ENCODE assay signal across 8 mouse cellular contexts in the genomic region with DNA sequence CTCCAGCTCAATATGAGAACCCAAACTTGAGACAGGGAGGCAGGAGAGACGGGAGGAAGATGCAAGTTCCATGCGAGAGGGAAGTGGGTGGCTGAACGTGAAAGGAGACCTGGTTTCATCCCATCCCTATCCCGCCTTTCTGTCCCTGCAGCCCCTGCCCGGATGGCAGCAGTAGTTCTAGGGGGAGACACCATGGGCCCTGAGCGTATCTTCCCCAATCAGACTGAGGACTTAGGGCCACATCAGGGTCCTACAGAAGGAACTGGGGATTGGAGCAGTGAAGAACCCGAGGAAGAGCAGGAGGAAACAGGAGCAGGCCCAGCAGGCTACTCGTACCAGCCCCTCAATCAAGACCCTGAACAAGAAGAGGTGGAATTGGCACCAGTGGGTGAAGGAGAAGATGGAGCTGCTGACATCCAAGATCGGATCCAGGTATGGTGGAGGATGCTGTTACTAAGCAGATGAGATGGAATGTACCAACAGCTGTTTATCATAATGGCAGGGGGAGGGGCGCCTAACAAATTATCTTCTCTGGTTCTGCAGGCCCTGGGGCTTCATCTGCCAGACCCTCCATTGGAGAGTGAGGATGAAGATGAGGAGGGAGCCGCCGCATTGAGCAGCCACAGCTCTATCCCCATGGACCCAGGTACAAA. TPM values are rescaled to one million over a fixed set of nuclear protein-coding genes. Genes with fewer than 3 reads are reported as not detected.
DNase-seq lines count a peak whose midpoint lies in the region; ATAC-seq and TF ChIP-seq lines count a peak whose summit lies in the region.

No protein-coding gene starts in this region.

- H3K36me3 ChIP-seq in embryonic facial prominence, embryonic 13.5 days, result peaks cover 60% of the 10 kb centered on the region
- H3K36me3 ChIP-seq in intestine, embryonic 15.5 days, result peaks cover 46% of the 10 kb centered on the region
- H3K36me3 ChIP-seq in neural tube, embryonic 14.5 days (ENCODE audit: control insufficient read depth, insufficient read depth, low read length), result peaks cover 46% of the 10 kb centered on the region

- no peak for TF ChIP-seq POLR2A in lung, adult 2 months (IDR thresholded peaks at IDR 0.05; ENCODE audit: borderline replicate concordance, extremely low read depth, low read depth, low read length)

- peak overlapping the region; percentile 84 for H3K27ac ChIP-seq in embryonic facial prominence, embryonic 13.5 days
- peak overlapping the region; percentile 54; the same call in 1 of the 2 replicates for H3K27ac ChIP-seq in intestine, embryonic 15.5 days
- H3K27ac ChIP-seq in neural tube, embryonic 14.5 days (ENCODE audit: low read depth, low read length), result no peak overlapping the region

- peaks cover 6% of the 10 kb centered on the region; the same call in 1 of the 2 replicates for H3K4me1 ChIP-seq in lung, adult 2 months (ENCODE audit: control insufficient read depth, insufficient read depth, low read length)
- H3K4me1 ChIP-seq in embryonic facial prominence, embryonic 13.5 days, result peaks cover 27% of the 10 kb centered on the region
- H3K4me1 ChIP-seq in intestine, embryonic 15.5 days (replicated peaks), result peaks cover 23% of the 10 kb centered on the region
- H3K4me1 ChIP-seq in neural tube, embryonic 14.5 days (ENCODE audit: control insufficient read depth, insufficient read depth, low read length), result peaks cover 20% of the 10 kb centered on the region

- peak overlapping the region; percentile 68 for H3K4me3 ChIP-seq in lung, adult 2 months (replicated peaks; ENCODE audit: extremely low read depth, low read depth, low read length)
- peak overlapping the region; percentile 89 for H3K4me3 ChIP-seq in embryonic facial prominence, embryonic 13.5 days
- H3K4me3 ChIP-seq in intestine, embryonic 15.5 days (replicated peaks), result peak overlapping the region; percentile 89
- H3K4me3 ChIP-seq in neural tube, embryonic 14.5 days (ENCODE audit: low read depth, low read length), result peak overlapping the region; percentile 79

- no peaks in the 10 kb centered on the region for H3K27me3 ChIP-seq in embryonic facial prominence, embryonic 13.5 days
- no peaks in the 10 kb centered on the region for H3K27me3 ChIP-seq in intestine, embryonic 15.5 days (replicated peaks)
- H3K27me3 ChIP-seq in neural tube, embryonic 14.5 days (ENCODE audit: control insufficient read depth, insufficient read depth, low read length), result no peaks in the 10 kb centered on the region

- no peak for TF ChIP-seq CTCF in lung, adult 2 months (IDR thresholded peaks at IDR 0.05; ENCODE audit: insufficient read depth, low read length)

- peak overlapping the region; percentile 95 for H3K4me2 ChIP-seq in embryonic facial prominence, embryonic 13.5 days
- peak overlapping the region; percentile 92 for H3K4me2 ChIP-seq in intestine, embryonic 15.5 days (replicated peaks)
- H3K4me2 ChIP-seq in neural tube, embryonic 14.5 days (ENCODE audit: low read depth, low read length), result peak overlapping the region; percentile 87

- peak overlapping the region; percentile 84 for H3K9ac ChIP-seq in embryonic facial prominence, embryonic 13.5 days
- peak overlapping the region; percentile 58 for H3K9ac ChIP-seq in intestine, embryonic 15.5 days
- peak overlapping the region; percentile 65 for H3K9ac ChIP-seq in neural tube, embryonic 14.5 days (replicated peaks; ENCODE audit: low read depth, low read length)

- WGBS in lung, adult 2 months, result 25% methylated on average over 12 of the region's 12 CpGs
- WGBS in embryonic facial prominence, embryonic 13.5 days, result 11% methylated on average over 12 of the region's 12 CpGs
- 23% methylated on average over 12 of the region's 12 CpGs for WGBS in intestine, embryonic 15.5 days
- 26% methylated on average over 12 of the region's 12 CpGs for WGBS in neural tube, embryonic 14.5 days

- H3K9me3 ChIP-seq in embryonic facial prominence, embryonic 13.5 days, result no peaks in the 10 kb centered on the region
- H3K9me3 ChIP-seq in intestine, embryonic 15.5 days, result no peaks in the 10 kb centered on the region
- H3K9me3 ChIP-seq in neural tube, embryonic 14.5 days (ENCODE audit: control insufficient read depth, low read length), result no peaks in the 10 kb centered on the region

- ATAC-seq in embryonic facial prominence, embryonic 13.5 days (ENCODE audit: insufficient number of reproducible peaks, insufficient read depth, low FRiP score, low TSS enrichment, low read depth), result no peak
- no peak for ATAC-seq in intestine, embryonic 15.5 days
- ATAC-seq in neural tube, embryonic 14.5 days (ENCODE audit: low read depth), result peak; percentile 1; the same call in 1 of the 2 replicates
- ATAC-seq in frontal cortex, adult (ENCODE audit: low TSS enrichment), result no peak; the same call in 1 of the 2 replicates

- DNase-seq in lung, adult 2 months, result peak; percentile 15
- DNase-seq in lung, adult 18-20 months, result no peak
- DNase-seq in MN1 (ENCODE audit: low spot score), result no peak
- DNase-seq in spleen, adult 18-20 months, result no peak

RNA-seq across cellular contexts. Expression of gene Klhdc3, which starts 0.9 kb away (rescaled TPM):
- polyA plus RNA-seq in lung, adult 2 months (2012; rRNA removed), result 68.4 and 78.1 TPM in 2 replicates
- polyA plus RNA-seq in embryonic facial prominence, embryonic 13.5 days (2015; fragmentation: Nextera tagmentation; extraction: Ambion mirVana), result 121 and 133 TPM in 2 replicates
- polyA plus RNA-seq in intestine, embryonic 15.5 days (2015; fragmentation: Nextera tagmentation; extraction: Ambion mirVana), result 104 and 107 TPM in 2 replicates
- 151 and 161 TPM in 2 replicates for polyA plus RNA-seq in neural tube, embryonic 14.5 days (2014; fragmentation: Nextera tagmentation; extraction: Ambion mirVana)

RNA-seq across cellular contexts. Expression of gene Mea1, which starts 3.0 kb away (rescaled TPM):
- 48.2 and 55.7 TPM in 2 replicates for polyA plus RNA-seq in lung, adult 2 months (2012; rRNA removed)
- 160 and 176 TPM in 2 replicates for polyA plus RNA-seq in embryonic facial prominence, embryonic 13.5 days (2015; fragmentation: Nextera tagmentation; extraction: Ambion mirVana)
- 133 and 151 TPM in 2 replicates for polyA plus RNA-seq in intestine, embryonic 15.5 days (2015; fragmentation: Nextera tagmentation; extraction: Ambion mirVana)
- polyA plus RNA-seq in neural tube, embryonic 14.5 days (2014; fragmentation: Nextera tagmentation; extraction: Ambion mirVana), result 263 and 301 TPM in 2 replicates

RNA-seq across cellular contexts. Expression of gene Rrp36, which starts 7.4 kb away (rescaled TPM):
- polyA plus RNA-seq in lung, adult 2 months (2012; rRNA removed), result 27.3 and 30.8 TPM in 2 replicates
- polyA plus RNA-seq in embryonic facial prominence, embryonic 13.5 days (2015; fragmentation: Nextera tagmentation; extraction: Ambion mirVana), result 72.3 and 75.6 TPM in 2 replicates
- polyA plus RNA-seq in intestine, embryonic 15.5 days (2015; fragmentation: Nextera tagmentation; extraction: Ambion mirVana), result 56.4 and 58.4 TPM in 2 replicates
- 44.7 and 49.6 TPM in 2 replicates for polyA plus RNA-seq in neural tube, embryonic 14.5 days (2014; fragmentation: Nextera tagmentation; extraction: Ambion mirVana)

RNA-seq across cellular contexts. Expression of gene Ppp2r5d, which starts 23.3 kb away (rescaled TPM):
- polyA plus RNA-seq in lung, adult 2 months (2012; rRNA removed), result 44.4 and 53.8 TPM in 2 replicates
- 85.8 and 100 TPM in 2 replicates for polyA plus RNA-seq in embryonic facial prominence, embryonic 13.5 days (2015; fragmentation: Nextera tagmentation; extraction: Ambion mirVana)
- 71.8 and 79.9 TPM in 2 replicates for polyA plus RNA-seq in intestine, embryonic 15.5 days (2015; fragmentation: Nextera tagmentation; extraction: Ambion mirVana)
- polyA plus RNA-seq in neural tube, embryonic 14.5 days (2014; fragmentation: Nextera tagmentation; extraction: Ambion mirVana), result 69.9 and 83.9 TPM in 2 replicates

RNA-seq across cellular contexts. Expression of gene Pex6, which starts 29.7 kb away (rescaled TPM):
- 60.6 and 80.4 TPM in 2 replicates for polyA plus RNA-seq in lung, adult 2 months (2012; rRNA removed)
- polyA plus RNA-seq in embryonic facial prominence, embryonic 13.5 days (2015; fragmentation: Nextera tagmentation; extraction: Ambion mirVana), result 27.9 and 32.4 TPM in 2 replicates
- polyA plus RNA-seq in intestine, embryonic 15.5 days (2015; fragmentation: Nextera tagmentation; extraction: Ambion mirVana), result 22.6 and 24.8 TPM in 2 replicates
- 18.2 and 22.1 TPM in 2 replicates for polyA plus RNA-seq in neural tube, embryonic 14.5 days (2014; fragmentation: Nextera tagmentation; extraction: Ambion mirVana)
